Mouse (Mus musculus): ENCODE measurements around the gene Tcfl5. TPM values are rescaled to one million over a fixed set of nuclear protein-coding genes. Genes with fewer than 3 reads are reported as not detected.

Tcfl5 gene
- polyA plus RNA-seq (2014; fragmentation: Nextera tagmentation; extraction: Ambion mirVana), result 0.07 and 0.32 TPM in 2 replicates

DNA sequence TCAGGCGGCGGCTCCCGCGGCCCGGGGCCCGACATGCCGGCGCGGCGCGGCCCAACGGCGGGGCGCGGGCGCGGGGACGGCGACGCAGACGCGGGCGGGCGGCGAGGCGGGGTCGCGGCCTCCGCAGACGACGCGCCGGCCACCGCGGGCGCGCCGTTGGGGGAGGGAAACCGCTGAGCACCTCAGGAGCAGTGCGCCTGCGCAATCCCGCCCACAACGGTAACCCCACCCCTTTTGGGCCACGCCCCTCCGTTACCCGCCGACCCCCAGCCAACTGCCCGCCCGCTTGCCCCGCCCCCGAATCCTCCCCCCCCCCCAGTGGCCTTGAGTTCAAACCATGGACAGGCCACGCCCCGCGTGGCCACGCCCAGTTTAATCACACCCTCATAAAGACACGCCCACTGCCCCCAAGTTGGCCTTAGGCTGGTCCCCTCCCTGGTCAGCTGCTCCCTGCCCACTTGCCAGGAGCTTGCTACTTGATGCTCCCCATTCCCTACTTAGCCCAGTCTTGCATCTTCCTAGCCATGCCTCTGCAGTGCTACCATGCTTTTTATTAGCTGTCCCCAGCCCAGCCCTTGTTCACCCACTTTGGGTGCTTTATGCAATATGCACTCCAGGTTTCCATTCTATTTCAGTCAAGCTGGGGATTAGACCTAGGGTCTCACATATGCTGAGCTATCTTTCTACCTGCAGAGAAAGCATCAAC lies at the start of gene Tcfl5:
Gene Tcfl5, minus strand, starts transcription at position 154 of the 706 bp plus-strand sequence.
- ATAC-seq (replicated peaks; ENCODE audit: insufficient number of reproducible peaks, low FRiP score, low TSS enrichment), result no peak
- H3K9me3 ChIP-seq (replicated peaks; ENCODE audit: control insufficient read depth, low read length), result peaks cover 15% of the 10 kb centered on the region
- peak within 1 kb of the TSS; percentile 58 for H3K4me2 ChIP-seq
- peak within 1 kb of the TSS; percentile 37 for H3K4me3 ChIP-seq (ENCODE audit: low read depth, low read length)
- no peaks in the 10 kb centered on the region for H3K4me1 ChIP-seq (ENCODE audit: control insufficient read depth, insufficient read depth, low read length)
- H3K27me3 ChIP-seq (ENCODE audit: control insufficient read depth, insufficient read depth, low read length), result peaks cover 44% of the 10 kb centered on the region
- 0 out of 2 replicates have a peak within 1 kb of the TSS, but pooled peaks have one; percentile 16 for H3K9ac ChIP-seq (ENCODE audit: low read depth, low read length)
- no peaks in the 10 kb centered on the region for H3K36me3 ChIP-seq (ENCODE audit: control insufficient read depth, insufficient read depth, low read length)
- 4% methylated on average over 18 of the region's 56 CpGs for WGBS (ENCODE audit: insufficient replicate concordance)
- H3K27ac ChIP-seq (ENCODE audit: low read depth, low read length), result no peak within 1 kb of the TSS

DNA sequence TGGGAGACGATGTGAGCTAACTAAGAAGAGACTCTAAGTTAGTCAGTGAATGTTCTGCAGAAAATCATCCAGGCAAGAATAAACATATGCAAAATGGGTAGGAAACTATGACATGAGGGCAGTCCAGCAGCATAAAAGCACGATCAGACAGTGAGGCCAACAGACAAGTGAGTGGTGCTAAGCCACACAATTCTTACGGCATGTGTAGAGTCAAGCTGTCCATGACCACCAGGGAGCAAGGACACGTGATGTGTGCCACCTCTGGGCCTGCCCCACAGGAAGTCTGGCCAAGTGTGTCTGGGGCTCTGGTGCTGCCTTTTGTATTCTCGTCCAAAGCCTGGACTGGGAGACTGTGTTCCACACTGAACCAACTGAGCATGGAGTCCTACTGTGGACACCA lies 47.3 kb upstream of the Tcfl5 start:
- ATAC-seq (replicated peaks; ENCODE audit: insufficient number of reproducible peaks, low FRiP score, low TSS enrichment), result no peak
- Histone ChIP-seq H3K27ac (ENCODE audit: low read depth, low read length) (no peak overlapping the region), H3K4me1 (ENCODE audit: control insufficient read depth, insufficient read depth, low read length) (0 out of 2 replicates have a peak, but pooled peaks cover 3% of the 10 kb centered on the region), H3K4me3 (ENCODE audit: low read depth, low read length) (no peak overlapping the region), H3K9ac (ENCODE audit: low read depth, low read length) (no peak overlapping the region), H3K4me2 (no peak overlapping the region), H3K9me3 (replicated peaks; ENCODE audit: control insufficient read depth, low read length) (no peaks in the 10 kb centered on the region), H3K36me3 (ENCODE audit: control insufficient read depth, insufficient read depth, low read length) (peaks cover 44% of the 10 kb centered on the region), H3K27me3 (ENCODE audit: control insufficient read depth, insufficient read depth, low read length) (no peaks in the 10 kb centered on the region)
- 86% methylated on average over 5 of the region's 5 CpGs for WGBS (ENCODE audit: insufficient replicate concordance)

DNA sequence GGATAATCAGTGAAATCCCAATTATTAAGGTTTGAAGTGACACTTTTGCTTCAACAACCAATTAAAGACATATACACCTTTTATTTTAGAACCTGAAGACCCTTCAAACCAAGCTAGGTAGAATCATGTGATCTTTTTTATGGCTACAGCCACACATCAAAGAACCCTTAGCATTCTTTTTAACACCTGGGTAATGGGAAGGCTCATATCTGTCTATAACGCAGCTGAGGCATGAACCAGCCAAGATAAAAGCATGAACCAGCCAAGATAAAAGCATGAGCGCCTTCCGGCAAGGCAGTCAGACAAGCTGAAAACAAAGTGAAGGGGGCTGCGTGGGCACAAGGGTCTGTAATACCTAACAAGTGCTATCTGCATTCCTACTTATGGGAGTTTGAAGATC lies 41.5 kb upstream of the Tcfl5 start:
- Histone ChIP-seq H3K36me3 (ENCODE audit: control insufficient read depth, insufficient read depth, low read length) (peaks cover 53% of the 10 kb centered on the region), H3K9ac (ENCODE audit: low read depth, low read length) (no peak overlapping the region), H3K27me3 (ENCODE audit: control insufficient read depth, insufficient read depth, low read length) (no peaks in the 10 kb centered on the region), H3K27ac (ENCODE audit: low read depth, low read length) (no peak overlapping the region), H3K4me2 (no peak overlapping the region), H3K4me3 (ENCODE audit: low read depth, low read length) (no peak overlapping the region), H3K9me3 (replicated peaks; ENCODE audit: control insufficient read depth, low read length) (no peaks in the 10 kb centered on the region), H3K4me1 (ENCODE audit: control insufficient read depth, insufficient read depth, low read length) (no peaks in the 10 kb centered on the region)
- WGBS (ENCODE audit: insufficient replicate concordance), result 67% methylated on average over 4 of the region's 4 CpGs
- ATAC-seq (replicated peaks; ENCODE audit: insufficient number of reproducible peaks, low FRiP score, low TSS enrichment), result no peak

DNA sequence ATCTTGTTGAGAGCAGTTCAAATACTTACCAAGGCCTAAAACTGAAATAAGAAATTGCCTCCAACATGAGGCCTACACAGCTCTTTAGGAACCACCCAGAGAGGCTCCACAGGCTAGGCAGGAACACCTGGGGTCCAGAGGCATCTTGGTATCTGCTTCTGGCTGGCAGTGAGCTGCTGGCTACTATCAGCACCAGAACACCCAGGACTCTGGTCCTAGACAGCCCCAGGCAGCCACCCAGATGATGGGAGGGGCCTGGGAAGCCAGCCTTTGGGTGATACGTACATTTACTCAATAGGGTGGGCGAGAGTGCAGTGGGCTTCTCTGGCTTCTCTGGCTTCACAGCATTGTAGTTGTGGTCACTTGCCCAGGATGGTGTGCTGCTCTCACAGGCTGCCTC lies 41.0 kb upstream of the Tcfl5 start:
- Histone ChIP-seq H3K4me1 (ENCODE audit: control insufficient read depth, insufficient read depth, low read length) (no peaks in the 10 kb centered on the region), H3K9ac (ENCODE audit: low read depth, low read length) (no peak overlapping the region), H3K9me3 (replicated peaks; ENCODE audit: control insufficient read depth, low read length) (no peaks in the 10 kb centered on the region), H3K27ac (ENCODE audit: low read depth, low read length) (no peak overlapping the region), H3K4me3 (ENCODE audit: low read depth, low read length) (no peak overlapping the region), H3K4me2 (no peak overlapping the region), H3K27me3 (ENCODE audit: control insufficient read depth, insufficient read depth, low read length) (no peaks in the 10 kb centered on the region), H3K36me3 (ENCODE audit: control insufficient read depth, insufficient read depth, low read length) (peaks cover 48% of the 10 kb centered on the region)
- no peak for ATAC-seq (replicated peaks; ENCODE audit: insufficient number of reproducible peaks, low FRiP score, low TSS enrichment)
- 84% methylated on average over 2 of the region's 2 CpGs for WGBS (ENCODE audit: insufficient replicate concordance)

DNA sequence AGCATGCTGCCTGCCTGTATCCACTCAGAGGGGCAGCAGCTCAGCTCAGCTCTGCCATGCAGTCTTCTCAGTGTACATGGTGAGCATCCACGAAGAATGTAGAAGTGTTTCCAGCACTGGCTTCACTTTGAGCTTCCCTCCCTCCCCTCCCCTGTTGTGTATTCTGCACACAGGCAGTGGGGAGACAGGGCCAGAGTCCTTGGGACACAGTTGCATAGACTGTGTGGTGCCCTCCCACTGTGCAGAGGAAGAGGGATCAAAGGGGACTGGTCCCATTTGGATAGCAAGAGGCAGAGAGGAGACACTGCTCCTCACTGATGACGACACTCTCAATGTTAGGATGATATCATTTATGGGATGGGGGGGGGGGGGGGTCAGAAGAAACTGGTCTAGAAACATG lies 38.7 kb upstream of the Tcfl5 start:
- Histone ChIP-seq H3K4me1 (ENCODE audit: control insufficient read depth, insufficient read depth, low read length) (no peaks in the 10 kb centered on the region), H3K4me3 (ENCODE audit: low read depth, low read length) (no peak overlapping the region), H3K4me2 (no peak overlapping the region), H3K9ac (ENCODE audit: low read depth, low read length) (no peak overlapping the region), H3K27ac (ENCODE audit: low read depth, low read length) (no peak overlapping the region), H3K9me3 (replicated peaks; ENCODE audit: control insufficient read depth, low read length) (no peaks in the 10 kb centered on the region), H3K27me3 (ENCODE audit: control insufficient read depth, insufficient read depth, low read length) (no peaks in the 10 kb centered on the region), H3K36me3 (ENCODE audit: control insufficient read depth, insufficient read depth, low read length) (peaks cover 32% of the 10 kb centered on the region)
- no peak for ATAC-seq (replicated peaks; ENCODE audit: insufficient number of reproducible peaks, low FRiP score, low TSS enrichment)
- WGBS (ENCODE audit: insufficient replicate concordance), result 73% methylated on average over 2 of the region's 2 CpGs

DNA sequence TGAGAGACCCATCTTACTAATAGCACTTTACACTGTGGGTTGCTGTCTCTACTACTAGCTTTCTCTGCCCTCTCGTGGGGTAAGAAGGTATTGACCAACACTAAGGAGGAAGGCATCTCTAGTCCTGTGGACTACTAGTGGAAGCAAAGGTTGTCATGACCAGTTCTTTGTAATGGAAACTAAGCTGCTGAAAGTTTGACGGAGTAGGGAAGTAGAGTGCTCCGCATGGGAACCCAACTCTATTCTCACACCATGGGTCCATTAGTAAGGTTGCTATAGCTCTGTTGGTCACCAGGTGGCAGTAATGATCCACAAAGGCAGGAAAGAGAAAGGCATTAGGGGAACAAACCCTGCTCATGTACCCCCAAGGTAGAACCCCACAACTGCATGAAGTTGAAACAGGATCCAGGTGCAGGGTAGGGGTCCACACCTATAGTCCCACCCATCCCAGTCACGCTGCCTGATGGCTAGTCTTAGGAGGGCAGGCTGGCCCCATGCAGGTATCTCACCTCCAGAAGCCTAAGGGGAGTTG lies 36.2 kb upstream of the Tcfl5 start:
- Histone ChIP-seq H3K4me1 (ENCODE audit: control insufficient read depth, insufficient read depth, low read length) (no peaks in the 10 kb centered on the region), H3K27ac (ENCODE audit: low read depth, low read length) (no peak overlapping the region), H3K4me2 (no peak overlapping the region), H3K9me3 (replicated peaks; ENCODE audit: control insufficient read depth, low read length) (no peaks in the 10 kb centered on the region), H3K4me3 (ENCODE audit: low read depth, low read length) (no peak overlapping the region), H3K9ac (ENCODE audit: low read depth, low read length) (no peak overlapping the region), H3K36me3 (ENCODE audit: control insufficient read depth, insufficient read depth, low read length) (peaks cover 23% of the 10 kb centered on the region), H3K27me3 (ENCODE audit: control insufficient read depth, insufficient read depth, low read length) (no peaks in the 10 kb centered on the region)
- 0 out of 2 replicates have a peak, but pooled peaks have one; percentile 28 for ATAC-seq (replicated peaks; ENCODE audit: insufficient number of reproducible peaks, low FRiP score, low TSS enrichment)
- 26% methylated on average over 4 of the region's 4 CpGs for WGBS (ENCODE audit: insufficient replicate concordance)

DNA sequence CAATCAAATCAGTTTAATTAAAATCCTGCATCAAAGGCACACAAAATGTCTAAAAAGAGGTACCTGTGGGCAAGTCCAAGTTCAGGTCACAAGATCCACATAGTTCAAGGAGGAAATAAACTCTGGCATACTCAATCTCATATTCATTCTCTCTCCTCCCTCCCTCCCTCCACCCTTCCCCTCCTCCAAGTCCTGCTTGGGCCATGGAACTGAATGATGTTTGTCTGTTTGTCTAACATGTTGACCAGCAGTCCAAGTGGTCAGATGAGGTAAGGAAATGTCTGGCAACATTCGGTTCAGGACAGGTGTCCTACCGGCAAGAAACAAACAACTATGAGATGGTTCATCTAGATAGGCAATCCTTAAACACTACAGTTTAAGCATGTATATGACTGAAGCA lies 34.2 kb upstream of the Tcfl5 start:
- 85% methylated on average over 2 of the region's 2 CpGs for WGBS (ENCODE audit: insufficient replicate concordance)
- no peak overlapping the region for H3K4me2 ChIP-seq
- no peak overlapping the region for H3K9ac ChIP-seq (ENCODE audit: low read depth, low read length)
- H3K4me3 ChIP-seq (ENCODE audit: low read depth, low read length), result no peak overlapping the region
- H3K27me3 ChIP-seq (ENCODE audit: control insufficient read depth, insufficient read depth, low read length), result no peaks in the 10 kb centered on the region
- no peaks in the 10 kb centered on the region for H3K4me1 ChIP-seq (ENCODE audit: control insufficient read depth, insufficient read depth, low read length)
- H3K36me3 ChIP-seq (ENCODE audit: control insufficient read depth, insufficient read depth, low read length), result peaks cover 13% of the 10 kb centered on the region
- no peaks in the 10 kb centered on the region for H3K9me3 ChIP-seq (replicated peaks; ENCODE audit: control insufficient read depth, low read length)
- H3K27ac ChIP-seq (ENCODE audit: low read depth, low read length), result no peak overlapping the region
- no peak for ATAC-seq (replicated peaks; ENCODE audit: insufficient number of reproducible peaks, low FRiP score, low TSS enrichment)

DNA sequence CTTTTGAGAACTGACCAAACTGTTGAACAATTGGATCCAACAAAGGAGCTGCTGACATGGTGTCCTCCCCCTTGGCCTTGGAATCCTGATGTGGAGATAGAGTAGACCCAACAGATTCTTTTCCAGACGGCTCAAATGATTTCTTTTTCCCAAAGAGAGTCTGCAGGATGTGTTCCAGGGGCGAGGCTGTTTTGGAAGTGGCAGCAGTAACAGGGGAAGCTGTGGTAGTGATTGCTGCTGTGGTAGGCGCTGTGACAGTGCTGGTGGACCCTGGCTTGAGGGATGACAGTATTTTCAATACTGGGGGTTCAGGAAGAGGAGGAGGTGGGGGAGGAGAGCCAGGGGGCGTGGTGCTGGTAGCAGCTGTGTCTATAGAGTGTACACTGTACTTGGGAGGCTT lies 19.5 kb upstream of the Tcfl5 start:
- Histone ChIP-seq H3K4me1 (ENCODE audit: control insufficient read depth, insufficient read depth, low read length) (peaks cover 4% of the 10 kb centered on the region; the same call in 1 of the 2 replicates), H3K4me3 (ENCODE audit: low read depth, low read length) (no peak overlapping the region), H3K9ac (ENCODE audit: low read depth, low read length) (no peak overlapping the region), H3K36me3 (ENCODE audit: control insufficient read depth, insufficient read depth, low read length) (peaks cover 15% of the 10 kb centered on the region), H3K27ac (ENCODE audit: low read depth, low read length) (no peak overlapping the region), H3K27me3 (ENCODE audit: control insufficient read depth, insufficient read depth, low read length) (no peaks in the 10 kb centered on the region), H3K4me2 (no peak overlapping the region), H3K9me3 (replicated peaks; ENCODE audit: control insufficient read depth, low read length) (no peaks in the 10 kb centered on the region)
- ATAC-seq (replicated peaks; ENCODE audit: insufficient number of reproducible peaks, low FRiP score, low TSS enrichment), result no peak
- WGBS (ENCODE audit: insufficient replicate concordance), result 91% methylated on average over 4 of the region's 4 CpGs

DNA sequence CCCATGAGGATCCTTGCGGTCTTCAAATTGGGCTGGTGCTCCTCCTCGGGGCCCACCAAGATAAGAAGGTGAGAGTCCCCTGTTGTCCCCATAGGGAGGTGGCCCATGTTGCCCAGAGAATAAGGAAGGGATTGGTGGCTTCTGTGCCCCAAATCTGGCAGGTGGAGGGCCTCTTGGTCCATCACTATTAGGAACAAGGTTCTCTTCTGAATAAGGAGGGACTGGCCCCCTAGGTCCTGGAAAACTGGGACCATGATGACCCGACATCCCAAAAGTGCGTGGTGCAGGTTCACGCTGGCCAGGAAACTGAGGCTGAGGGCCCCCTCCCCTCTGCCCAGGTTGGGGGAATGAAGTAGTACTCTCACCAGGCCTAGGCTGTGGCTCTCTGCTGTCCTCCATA lies 18.0 kb upstream of the Tcfl5 start:
- Histone ChIP-seq H3K9ac (ENCODE audit: low read depth, low read length) (no peak overlapping the region), H3K9me3 (replicated peaks; ENCODE audit: control insufficient read depth, low read length) (no peaks in the 10 kb centered on the region), H3K4me2 (no peak overlapping the region), H3K27ac (ENCODE audit: low read depth, low read length) (no peak overlapping the region), H3K27me3 (ENCODE audit: control insufficient read depth, insufficient read depth, low read length) (no peaks in the 10 kb centered on the region), H3K4me1 (ENCODE audit: control insufficient read depth, insufficient read depth, low read length) (peaks cover 4% of the 10 kb centered on the region; the same call in 1 of the 2 replicates), H3K4me3 (ENCODE audit: low read depth, low read length) (no peak overlapping the region), H3K36me3 (ENCODE audit: control insufficient read depth, insufficient read depth, low read length) (peaks cover 10% of the 10 kb centered on the region)
- ATAC-seq (replicated peaks; ENCODE audit: insufficient number of reproducible peaks, low FRiP score, low TSS enrichment), result no peak
- WGBS (ENCODE audit: insufficient replicate concordance), result 96% methylated on average over 5 of the region's 5 CpGs

Data from heart, embryonic 11.5 days (tissue).